Mouse (Mus musculus): ENCODE data around the gene Ttk. TPM values are rescaled to one million over a fixed set of nuclear protein-coding genes. Genes with fewer than 3 reads are reported as not detected.

The Ttk gene
- total and polyA plus RNA-seq, 3 experiments: 19.9 to 37.2 (median 26.6) TPM

- no peaks in the 10 kb centered on the region for H3K36me3 ChIP-seq (replicated peaks in 1 of 2; ENCODE audit: control insufficient read depth in 1 of 2, insufficient read depth in 1 of 2, low read length in 1 of 2)
- no peak overlapping the region for H3K27ac ChIP-seq (ENCODE audit: insufficient read depth, low read depth)
- no peak overlapping the region for H3K4me3 ChIP-seq (replicated peaks in 1 of 3; ENCODE audit: low read depth in 2 of 3, low read length in 2 of 3, poor library complexity in 1 of 3)
- H3K9ac ChIP-seq (ENCODE audit: insufficient read depth, low read depth): no peak overlapping the region
- dilution Hi-C loops (cut with MboI; ENCODE audit: extremely low pct_ligation_motif_present, extremely low pct_unique_long_range_greater_than_20kb, low sequenced_read_pairs) (no loop called here), in situ Hi-C loops (cut with MboI; ENCODE audit: low pct_ligation_motif_present, low pct_unique_long_range_greater_than_20kb, low sequenced_read_pairs) (no loop called here)
- TF ChIP-seq KAT2A (IDR thresholded peaks at IDR 0.05; ENCODE audit: insufficient replicate concordance, low read length) (no peak), JUN (IDR thresholded peaks at IDR 0.05; ENCODE audit: insufficient read depth, low read depth, low read length) (no peak), MAFK (IDR thresholded peaks at IDR 0.05; ENCODE audit: insufficient replicate concordance, low read length) (no peak), RCOR1 (conservative IDR thresholded peaks at IDR 0.05; ENCODE audit: low read depth, low read length) (no peak), HCFC1 (IDR thresholded peaks at IDR 0.05; ENCODE audit: low read depth, low read length) (no peak), SIN3A (IDR thresholded peaks at IDR 0.05; ENCODE audit: low read length) (no peak), POLR2A (IDR thresholded peaks at IDR 0.05; ENCODE audit: low read depth, low read length) (no peak), MYC (IDR thresholded peaks at IDR 0.05; ENCODE audit: low read depth, low read length) (no peak), USF2 (conservative IDR thresholded peaks at IDR 0.05; ENCODE audit: low read depth, low read length) (no peak), NELFE (IDR thresholded peaks at IDR 0.05; ENCODE audit: low read depth, low read length) (no peak), IRF4 (IDR thresholded peaks at IDR 0.05; ENCODE audit: low read depth, low read length) (no peak), USF1 (IDR thresholded peaks at IDR 0.05; ENCODE audit: low read depth, low read length) (no peak), ZNF384 (IDR thresholded peaks at IDR 0.05; ENCODE audit: low read depth, low read length) (no peak), CHD2 (IDR thresholded peaks at IDR 0.05; ENCODE audit: low read length) (no peak), POLR2AphosphoS2 (IDR thresholded peaks at IDR 0.05; ENCODE audit: low read depth, low read length) (no peak), MAX (IDR thresholded peaks at IDR 0.05; ENCODE audit: low read length) (no peak), MXI1 (IDR thresholded peaks at IDR 0.05; ENCODE audit: low read depth, low read length) (no peak), ZKSCAN1 (IDR thresholded peaks at IDR 0.05; ENCODE audit: borderline replicate concordance, low read depth, low read length) (no peak)
- H3K4me1 ChIP-seq (ENCODE audit: control insufficient read depth in 1 of 2, insufficient read depth in 2 of 2): no peaks in the 10 kb centered on the region
- H3K9me3 ChIP-seq (replicated peaks; ENCODE audit: low read length): no peaks in the 10 kb centered on the region
- H3K27me3 ChIP-seq (replicated peaks): peaks cover 2% of the 10 kb centered on the region
- no peaks in the 10 kb centered on the region for H3K79me2 ChIP-seq (replicated peaks; ENCODE audit: control insufficient read depth, extremely low read depth, insufficient read depth, poor library complexity, severe bottlenecking)
- no peak for DNase-seq (ENCODE audit: extremely low read depth)
- H3K4me2 ChIP-seq (ENCODE audit: insufficient read depth, low read depth, poor library complexity, severe bottlenecking): no peak overlapping the region
These were observed 76.4 kb downstream of the Ttk start for GRCm38 (mm10) chr9:83910926-83911325.

Other genes with a start within 250 kb of the Ttk start
- 0.04 and 0.29 TPM in 2 replicates for gene Elovl4, start 28.4 kb upstream of the Ttk start, total RNA-seq (2012; rRNA removed)
- not detected in 2 replicates for gene Elovl4, start 28.4 kb upstream of the Ttk start, total RNA-seq (2014; rRNA removed)
- not detected in 2 replicates for gene Elovl4, start 28.4 kb upstream of the Ttk start, polyA plus RNA-seq (2012; ENCODE audit: insufficient read length, low read depth)
- 10.6 and 11.9 TPM in 2 replicates for gene Bckdhb, start 90.5 kb downstream of the Ttk start, total RNA-seq (2012; rRNA removed)
- 12.0 and 26.4 TPM in 2 replicates for gene Bckdhb, start 90.5 kb downstream of the Ttk start, total RNA-seq (2014; rRNA removed)
- 14.0 and 20.3 TPM in 2 replicates for gene Bckdhb, start 90.5 kb downstream of the Ttk start, polyA plus RNA-seq (2012; ENCODE audit: insufficient read length, low read depth)

All from CH12.LX (cell line).